Mouse (Mus musculus) erythroblast, adult 5-6 weeks (primary cell): ENCODE measurements around the gene Nudcd3. TPM values are rescaled to one million over a fixed set of nuclear protein-coding genes. Genes with fewer than 3 reads are reported as not detected.

ENCODE experiments used
- ATAC-seq: replicated peaks from 2 replicates; pipeline ENCODE4 v1.8.0; 2016; ENCODE audit warnings: moderate number of reproducible peaks, mild to moderate bottlenecking, moderate TSS enrichment, inconsistent platforms; ENCODE audit not compliant: poor library complexity, low FRiP score, severe bottlenecking
- total RNA-seq, 2 experiments: library from RNA; stranded (forward) in 1 of 2; stranded (reverse) in 1 of 2; fragments of 150-400 nt in 1 of 2; fragments of 200-764, 138-1000 nt in 1 of 2; gene quantifications; 2 replicates each; pipeline versions ENCODE4 v1.2.3 to v1.2.4; 2015 to 2017; ENCODE audit warnings: low replicate concordance in 2 of 2

The Nudcd3 gene
- total RNA-seq, 2 experiments from 2014 or later = 3.8 to 8.1 TPM

DNA sequence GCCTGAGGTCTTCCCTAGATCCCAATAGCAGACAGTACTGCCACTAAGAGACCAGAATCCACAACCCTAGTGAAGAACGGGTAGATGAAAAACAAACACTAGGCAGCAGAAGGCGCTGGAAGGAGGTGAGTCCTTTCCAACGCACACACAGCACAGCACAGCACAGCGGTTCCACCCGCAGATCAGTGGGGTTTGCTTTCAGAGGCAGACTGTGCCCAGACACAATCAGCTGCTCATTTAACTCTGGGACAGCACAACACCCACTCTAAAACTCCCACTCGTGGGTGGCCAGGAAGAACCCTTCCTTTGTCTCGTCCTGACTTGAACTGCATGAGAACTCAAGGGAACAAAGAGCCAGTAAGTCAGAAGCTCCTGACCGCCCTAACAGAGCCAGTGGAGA lies 21.0 kb downstream of the Nudcd3 start:
- ATAC-seq = no peak

- no peak for ATAC-seq
Observed at GRCm38 (mm10) chr11:6178673-6179166, 21.5 kb downstream of the Nudcd3 start.

DNA sequence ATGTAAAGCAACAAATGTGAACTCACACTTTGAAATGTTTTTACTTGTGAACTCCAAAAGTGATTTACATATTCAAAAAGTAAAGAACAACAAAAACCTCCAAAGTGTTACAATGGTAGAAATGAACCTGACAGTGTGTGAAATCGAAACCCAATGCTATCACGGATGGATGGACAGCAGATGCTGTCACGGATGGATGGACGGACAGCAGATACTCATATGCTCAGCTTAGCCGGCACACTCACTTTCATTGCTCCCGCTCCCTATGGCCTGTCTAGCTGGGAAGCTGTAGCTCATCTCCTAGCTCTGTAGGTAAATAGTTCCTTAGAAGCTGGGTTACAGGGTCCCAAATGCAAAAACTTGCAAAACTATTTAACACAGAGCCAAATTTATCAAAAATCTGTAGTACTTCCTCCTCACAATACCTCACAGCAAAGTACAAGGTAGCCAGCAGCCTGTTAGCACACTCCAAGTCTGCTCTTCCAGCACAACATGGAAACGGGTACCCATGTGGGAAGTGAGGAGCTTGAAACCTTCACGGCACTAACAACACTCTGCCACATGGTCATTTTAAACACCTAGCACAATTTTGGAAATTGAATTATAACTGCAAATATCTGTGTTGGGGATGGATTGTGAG lies 22.3 kb downstream of the Nudcd3 start:
- ATAC-seq = no peak

- ATAC-seq = no peak
Observed at GRCm38 (mm10) chr11:6175506-6175905, 24.7 kb downstream of the Nudcd3 start.

- ATAC-seq = no peak
Observed at GRCm38 (mm10) chr11:6174719-6175118, 25.5 kb downstream of the Nudcd3 start.

DNA sequence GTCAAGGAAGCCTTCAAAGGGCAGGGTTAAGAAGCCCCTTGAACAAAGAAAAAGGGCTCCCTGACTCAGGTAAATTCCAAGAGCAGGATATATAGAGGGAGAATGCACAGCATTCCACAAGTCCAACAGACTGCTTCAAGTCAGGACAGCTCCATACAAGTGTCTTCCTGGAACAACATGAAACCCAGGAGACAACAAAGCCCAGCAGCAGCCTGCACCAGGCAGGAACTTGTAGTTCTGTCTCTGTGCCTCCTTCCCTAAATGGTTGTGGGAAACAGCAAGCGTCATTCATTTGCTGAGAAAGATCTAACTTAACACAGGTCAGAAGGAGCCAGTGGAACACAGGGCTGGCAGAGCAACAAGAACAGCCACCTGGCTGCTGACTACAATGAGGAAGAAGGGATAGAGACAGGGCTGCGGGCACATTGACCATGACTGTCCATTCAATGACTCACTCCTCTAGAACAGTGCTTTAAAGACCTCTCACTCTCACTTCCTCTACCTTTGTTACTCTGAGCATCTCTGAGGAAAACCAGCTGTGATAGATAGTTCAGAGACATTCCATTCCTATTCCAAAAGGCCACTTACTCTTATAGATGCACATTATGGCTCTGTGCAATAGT lies 31.1 kb downstream of the Nudcd3 start:
- ATAC-seq = no peak

DNA sequence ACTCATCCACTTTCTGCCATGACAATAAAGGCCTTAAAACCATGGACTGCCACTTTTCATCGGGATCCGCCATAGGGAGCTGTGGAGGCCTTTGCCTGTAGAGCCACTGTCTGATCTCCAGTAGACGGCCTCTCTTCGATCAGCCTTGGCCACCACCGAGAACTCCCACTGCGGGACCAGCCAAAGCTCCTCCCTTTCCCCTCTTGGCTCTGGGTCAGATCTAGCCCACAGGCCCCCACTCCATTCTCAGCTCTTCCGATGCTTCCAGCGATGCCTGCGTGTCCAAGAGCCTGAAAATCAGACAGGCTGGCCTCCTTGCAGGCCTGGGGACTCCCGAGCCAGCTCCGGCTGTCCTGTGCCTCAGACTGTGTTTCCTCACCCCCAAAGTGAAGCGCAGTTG lies 33.9 kb downstream of the Nudcd3 start:
- no peak for ATAC-seq

GRCm38 (mm10) chr11:6165391-6166081 lies 34.7 kb downstream of the Nudcd3 start:
- no peak for ATAC-seq

GRCm38 (mm10) chr11:6164781-6165180 lies 35.4 kb downstream of the Nudcd3 start:
- ATAC-seq = no peak

DNA sequence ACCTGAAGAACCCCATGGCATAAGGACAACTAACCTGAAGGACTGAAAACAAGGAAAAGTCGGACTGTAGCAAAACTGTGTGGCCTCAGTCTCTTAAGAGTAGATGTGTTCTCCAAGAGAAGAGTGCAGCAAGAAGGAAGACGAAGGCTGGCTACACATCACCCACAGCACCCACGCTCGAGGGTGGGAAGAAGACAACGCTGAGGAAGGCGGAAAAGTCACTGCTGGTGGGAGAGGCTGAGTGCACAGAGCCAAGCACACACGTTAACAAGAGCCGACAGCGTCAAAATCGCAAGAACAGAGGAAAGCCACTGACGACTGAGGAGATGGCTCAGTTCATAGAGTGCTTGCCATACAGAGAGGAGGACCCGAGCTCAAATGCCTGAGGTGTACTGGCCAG lies 36.5 kb downstream of the Nudcd3 start:
- no peak for ATAC-seq

- ATAC-seq = no peak
Observed at GRCm38 (mm10) chr11:6163062-6163461, 37.2 kb downstream of the Nudcd3 start.

- no peak for ATAC-seq
Observed at GRCm38 (mm10) chr11:6161549-6161948, 38.7 kb downstream of the Nudcd3 start.

DNA sequence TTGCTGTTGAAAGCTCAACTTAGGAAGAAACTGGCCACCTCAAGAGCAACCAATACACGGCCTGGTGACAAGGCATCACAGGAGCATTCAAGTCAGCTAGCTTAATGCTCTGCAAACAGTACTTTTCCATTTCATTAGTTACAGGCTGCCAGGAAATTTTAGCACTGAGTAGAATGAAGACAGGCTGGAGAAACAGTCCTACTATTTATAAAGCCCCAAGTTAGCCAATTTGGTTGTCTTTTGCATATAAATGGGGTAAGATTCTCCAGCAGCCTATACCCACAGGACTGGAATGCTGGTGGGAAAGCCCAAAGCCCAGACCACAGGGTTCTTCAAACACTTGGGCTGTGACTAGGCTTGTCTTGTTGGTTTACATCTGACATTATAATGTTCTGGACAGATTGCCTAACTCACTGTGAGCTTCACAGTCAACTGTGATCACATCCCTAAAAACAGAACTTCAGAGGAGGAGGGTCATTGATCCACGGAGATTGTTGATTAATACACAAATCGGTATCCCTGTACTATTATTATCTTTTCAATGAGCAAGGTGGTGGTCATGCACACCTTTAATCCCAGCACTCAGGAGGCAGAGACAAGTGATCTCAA lies 39.4 kb downstream of the Nudcd3 start:
- no peak for ATAC-seq

DNA sequence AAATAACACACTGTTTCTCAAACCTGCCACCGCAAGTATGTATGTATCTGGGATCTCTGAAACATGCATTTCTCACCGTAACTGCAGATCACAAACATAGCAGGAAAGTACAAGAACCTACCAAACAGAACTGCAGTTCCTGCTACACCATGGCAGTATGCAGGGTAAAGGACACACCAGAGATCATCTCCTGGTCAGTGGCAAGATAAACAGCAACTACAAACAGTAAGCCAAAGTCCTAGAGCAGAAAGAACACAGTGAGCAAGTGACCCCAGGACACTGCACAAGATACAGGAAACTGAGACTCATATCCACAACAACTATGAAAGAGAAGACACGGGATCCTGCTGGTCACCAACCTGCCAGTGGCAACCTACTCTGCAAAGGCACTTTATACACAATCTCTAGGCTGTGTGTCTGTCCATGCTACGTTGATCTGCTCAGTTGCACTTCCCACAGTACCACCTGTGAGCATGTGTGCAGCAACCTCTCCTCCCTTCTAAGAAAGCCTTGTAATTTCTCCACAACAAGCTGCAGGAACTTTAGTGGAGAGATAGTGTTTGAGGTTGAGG lies 40.4 kb downstream of the Nudcd3 start:
- ATAC-seq = no peak

DNA sequence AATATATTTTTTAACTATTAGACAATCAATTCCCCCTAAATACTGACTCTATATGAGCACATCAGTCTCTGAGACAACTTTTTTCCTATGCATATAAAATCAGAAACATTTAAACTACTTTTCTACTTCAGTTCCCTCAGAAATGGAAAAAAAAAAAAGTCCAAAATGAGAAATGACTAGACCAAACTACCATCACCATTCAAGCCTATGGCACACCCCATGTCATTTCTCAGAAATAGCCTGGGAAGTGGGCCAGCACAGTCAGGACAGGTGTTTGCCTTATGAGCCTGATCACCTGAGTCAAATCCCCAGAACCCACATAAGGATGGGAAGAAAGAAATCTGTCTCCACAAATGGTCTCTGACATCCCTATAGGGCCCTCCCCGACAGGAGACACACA lies 41.7 kb downstream of the Nudcd3 start:
- ATAC-seq = no peak

- no peak for ATAC-seq
Observed at GRCm38 (mm10) chr11:6157119-6157518, 43.1 kb downstream of the Nudcd3 start.

DNA sequence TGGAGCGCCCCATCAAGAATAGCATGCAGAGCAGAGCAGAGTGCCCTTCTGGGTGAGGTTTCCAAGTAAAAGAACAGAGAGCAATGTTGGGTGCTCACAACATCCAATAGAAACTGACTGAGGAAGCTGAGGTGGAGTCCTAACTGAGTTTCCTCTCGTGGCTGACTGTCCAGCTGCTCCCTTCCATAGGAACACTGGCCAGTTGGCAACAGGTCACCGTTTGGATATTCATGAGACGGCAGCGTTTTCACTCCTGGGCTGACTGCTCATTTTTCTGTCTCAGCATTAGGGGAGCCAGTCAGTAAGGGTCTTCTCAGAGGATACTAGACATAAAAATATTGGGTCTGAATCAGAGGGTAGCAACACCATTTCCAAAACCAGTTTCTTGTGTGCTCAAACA lies 43.6 kb downstream of the Nudcd3 start:
- ATAC-seq = no peak

GRCm38 (mm10) chr11:6154211-6154701 lies 46.0 kb downstream of the Nudcd3 start:
- ATAC-seq = no peak

GRCm38 (mm10) chr11:6152864-6153263 lies 47.4 kb downstream of the Nudcd3 start:
- ATAC-seq = no peak

GRCm38 (mm10) chr11:6138233-6138950 lies 61.8 kb downstream of the Nudcd3 start:
- no peak for ATAC-seq
